In the genomic region with DNA sequence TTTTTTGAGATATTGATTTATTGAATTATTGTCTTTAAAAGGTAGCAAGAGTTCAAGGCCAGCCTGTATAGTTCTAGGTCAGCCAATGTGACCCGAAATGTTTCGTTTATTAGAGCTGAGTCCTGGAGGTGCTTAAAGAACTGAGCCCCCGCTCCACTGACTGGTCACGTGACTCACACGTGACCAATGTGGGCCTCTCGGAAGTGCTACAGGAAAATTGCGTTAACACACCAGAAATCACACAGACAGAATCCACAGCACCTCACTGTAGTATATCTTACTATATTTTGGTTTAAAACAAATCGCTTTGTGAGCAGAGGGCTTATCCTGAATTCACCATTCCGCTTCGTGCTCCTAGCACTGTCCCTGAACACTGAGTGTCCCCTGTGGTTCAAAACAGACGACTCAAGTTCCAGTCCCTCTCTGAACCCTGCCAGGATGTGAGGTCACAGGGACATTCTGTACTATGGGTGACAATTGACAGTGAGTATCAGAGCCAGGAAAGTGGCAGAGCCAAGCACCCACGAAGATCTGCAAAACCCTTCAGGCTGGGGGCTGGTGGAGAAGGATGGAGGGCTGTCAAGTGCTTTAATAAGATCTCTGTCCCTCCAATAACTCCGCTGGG, we compare ENCODE assay signal across 10 mouse cellular contexts. TPM values are rescaled to one million over a fixed set of nuclear protein-coding genes. Genes with fewer than 3 reads are reported as not detected.
DNase-seq lines count a peak whose midpoint lies in the region; ATAC-seq and TF ChIP-seq lines count a peak whose summit lies in the region.
"Had no signal": no experiment of that assay in that cellular context is flagged by ENCODE, and none has a peak within 500 bp of the region (broad histone marks: within the 10 kb centered on the region; RNA-seq: fewer than 3 reads in every experiment).

No protein-coding gene starts in this region.

- H3K4me1 ChIP-seq in E14TG2a.4 (replicated peaks; ENCODE audit: low read depth, low read length): peaks cover 76% of the 10 kb centered on the region
- H3K4me1 ChIP-seq in forebrain, embryonic 11.5 days (replicated peaks; ENCODE audit: control insufficient read depth, insufficient read depth, low read length): peaks cover 16% of the 10 kb centered on the region
- peaks cover 22% of the 10 kb centered on the region for H3K4me1 ChIP-seq in limb, embryonic 13.5 days

- H3K27ac ChIP-seq in forebrain, embryonic 11.5 days (ENCODE audit: low read depth, low read length): no peak overlapping the region
- no peak overlapping the region for H3K27ac ChIP-seq in limb, embryonic 13.5 days
- H3K27ac ChIP-seq: kidney, postnatal 0 days; liver, embryonic 13.5 days had no signal

- TF ChIP-seq CTCF in E14TG2a.4 (conservative IDR thresholded peaks at IDR 0.05; ENCODE audit: low read length): no peak

- H3K36me3 ChIP-seq in E14TG2a.4 (ENCODE audit: insufficient read depth, low read length): peaks cover 53% of the 10 kb centered on the region
- no peaks in the 10 kb centered on the region for H3K36me3 ChIP-seq in forebrain, embryonic 11.5 days (ENCODE audit: control insufficient read depth, insufficient read depth, low read length)
- H3K36me3 ChIP-seq in limb, embryonic 13.5 days: no peaks in the 10 kb centered on the region
- H3K36me3 ChIP-seq: liver, embryonic 13.5 days had no signal

- peak; percentile 17 to 20 for DNase-seq in cerebellum, adult 18-20 months
- DNase-seq in forebrain, embryonic 11.5 days (ENCODE audit: low spot score): no peak
- no peak for DNase-seq in adrenal gland, adult 8-10 months
- DNase-seq in c-Kit-positive CD71-positive TER-119-positive erythroid progenitor cells, embryonic 14.5 days (ENCODE audit: low spot score): no peak
- no peak for DNase-seq in frontal cortex, postnatal 36 days (ENCODE audit: low spot score in 2 of 2)
- DNase-seq: liver, embryonic 13.5 days had no signal

- ATAC-seq in cerebellum, adult (ENCODE audit: insufficient number of reproducible peaks, low FRiP score, low TSS enrichment): no peak; the same call in 1 of the 2 replicates
- no peak for ATAC-seq in forebrain, embryonic 11.5 days (replicated peaks; ENCODE audit: low FRiP score)
- no peak for ATAC-seq in limb, embryonic 13.5 days (ENCODE audit: low FRiP score, low read depth)

- H3K4me3 ChIP-seq in E14TG2a.4 (replicated peaks; ENCODE audit: low read length): 0 out of 2 replicates have a peak overlapping the region, but pooled peaks have one; percentile 17
- peak overlapping the region; percentile 51 for H3K4me3 ChIP-seq in forebrain, embryonic 11.5 days (ENCODE audit: low read depth, low read length)
- H3K4me3 ChIP-seq in limb, embryonic 13.5 days: peak overlapping the region; percentile 48
- H3K4me3 ChIP-seq: liver, embryonic 13.5 days had no signal

- no peaks in the 10 kb centered on the region for H3K27me3 ChIP-seq in E14TG2a.4 (ENCODE audit: insufficient read depth, low read length)
- H3K27me3 ChIP-seq in forebrain, embryonic 11.5 days (ENCODE audit: control insufficient read depth, insufficient read depth, low read length): no peaks in the 10 kb centered on the region
- H3K27me3 ChIP-seq in limb, embryonic 13.5 days: peaks cover 17% of the 10 kb centered on the region

- H3K9ac ChIP-seq in forebrain, embryonic 11.5 days (ENCODE audit: low read length): peak overlapping the region; percentile 9; the same call in 1 of the 2 replicates
- no peak overlapping the region for H3K9ac ChIP-seq in limb, embryonic 13.5 days
- H3K9ac ChIP-seq: liver, embryonic 13.5 days had no signal

- WGBS in forebrain, embryonic 11.5 days: 73% methylated on average over 13 of the region's 13 CpGs
- 76% methylated on average over 13 of the region's 13 CpGs for WGBS in limb, embryonic 13.5 days

- H3K9me3 ChIP-seq in E14TG2a.4 (ENCODE audit: low read length): no peaks in the 10 kb centered on the region
- H3K9me3 ChIP-seq in forebrain, embryonic 11.5 days (ENCODE audit: control insufficient read depth, low read length): no peaks in the 10 kb centered on the region
- no peaks in the 10 kb centered on the region for H3K9me3 ChIP-seq in limb, embryonic 13.5 days
- H3K9me3 ChIP-seq: liver, embryonic 13.5 days had no signal

- peak overlapping the region; percentile 97 for H3K4me2 ChIP-seq in forebrain, embryonic 11.5 days (ENCODE audit: low read depth, low read length, severe bottlenecking)
- H3K4me2 ChIP-seq in limb, embryonic 13.5 days (replicated peaks): peak overlapping the region; percentile 96
- H3K4me2 ChIP-seq: liver, embryonic 13.5 days had no signal

RNA-seq across cellular contexts. Expression of a gene that starts 29.6 kb away (rescaled TPM):
- 110 and 115 TPM in 2 replicates for polyA plus RNA-seq in forebrain, embryonic 11.5 days (2014; fragmentation: Nextera tagmentation; extraction: Ambion mirVana)
- 36.9 and 40.1 TPM in 2 replicates for polyA plus RNA-seq in limb, embryonic 13.5 days (2015; fragmentation: Nextera tagmentation; extraction: Ambion mirVana)
- 10 to 100 TPM; 24.6 to 48.2 (median 32.4) TPM for total RNA-seq in adrenal gland, adult 8-10 months (2022)

Comparison
In these comparisons a context has a peak if more than half of its experiments do, and no peak if none do; other contexts are left out.
1. DNase-seq: peak in cerebellum, adult 18-20 months (2 of 2); none in forebrain, embryonic 11.5 days (single experiment), adrenal gland, adult 8-10 months (single experiment), c-Kit-positive CD71-positive TER-119-positive erythroid progenitor cells, embryonic 14.5 days (single experiment) and frontal cortex, postnatal 36 days (0 of 2).
2. Peak in every context shown above with its lines, with median percentiles within 50 percentile points of each other: H3K4me3 ChIP-seq.